Mouse (Mus musculus) ES-Bruce4 (cell line): ENCODE data around the gene L1td1. TPM values are rescaled to one million over a fixed set of nuclear protein-coding genes. Genes with fewer than 3 reads are reported as not detected.

Experiments
- H3K27ac ChIP-seq: 2 replicates; pipeline ENCODE4 v1.5.1; 2012; ENCODE audit warnings: low read length, inconsistent platforms; ENCODE audit not compliant: insufficient read depth
- H3K27me3 ChIP-seq: 2 replicates; pipeline ENCODE4 v1.6.1; 2012; ENCODE audit warnings: mild to moderate bottlenecking, low read length, inconsistent platforms; ENCODE audit not compliant: control insufficient read depth, poor library complexity, insufficient read depth, severe bottlenecking
- H3K36me3 ChIP-seq: 2 replicates; pipeline ENCODE4 v1.6.1; 2012; ENCODE audit warnings: inconsistent platforms, mild to moderate bottlenecking, low read length, moderate library complexity; ENCODE audit not compliant: control insufficient read depth, poor library complexity, insufficient read depth, severe bottlenecking
- H3K4me1 ChIP-seq: one replicate; pipeline ENCODE4 v1.8.1; 2011; ENCODE audit warnings: low read length; ENCODE audit not compliant: control insufficient read depth, insufficient read depth
- H3K4me3 ChIP-seq: 2 replicates; pipeline ENCODE4 v1.5.1; 2011; ENCODE audit warnings: low read depth, mild to moderate bottlenecking, low read length
- H3K9ac ChIP-seq: 2 replicates; pipeline ENCODE4 v1.6.1; 2012; ENCODE audit warnings: low read depth, mild to moderate bottlenecking, inconsistent platforms; ENCODE audit not compliant: poor library complexity, severe bottlenecking
- H3K9me3 ChIP-seq: replicated peaks from 2 replicates; pipeline ENCODE4 v1.6.1; 2012; ENCODE audit warnings: mild to moderate bottlenecking, low read length, inconsistent platforms; ENCODE audit not compliant: control insufficient read depth, poor library complexity, insufficient read depth, severe bottlenecking
- CTCF ChIP-seq: IDR thresholded peaks from one replicate; pipeline ENCODE4 v1.8.1; 2011; ENCODE audit warnings: low read depth, low read length
- EP300 ChIP-seq: IDR thresholded peaks from 2 replicates; pipeline ENCODE4 v1.6.1; 2011; ENCODE audit warnings: low read depth, low read length; ENCODE audit not compliant: insufficient read depth
- POLR2A ChIP-seq: IDR thresholded peaks from one replicate; pipeline ENCODE4 v1.8.1; 2011; ENCODE audit warnings: low read length; ENCODE audit not compliant: insufficient read depth
- polyA plus RNA-seq: library from polyadenylated mRNA; stranded (reverse); fragments of >200 nt; gene quantifications from 2 replicates; pipeline ENCODE4 v1.2.4, GENCODE M21; 2011; ENCODE audit warnings: low read depth; ENCODE audit not compliant: missing spikeins, insufficient read depth, insufficient read length

The L1td1 gene
- polyA plus RNA-seq, 1 experiment = 254 TPM

- no peaks in the 10 kb centered on the region for H3K36me3 ChIP-seq
- H3K4me3 ChIP-seq = no peak overlapping the region
- no peaks in the 10 kb centered on the region for H3K9me3 ChIP-seq
- TF ChIP-seq CTCF = no peak
- no peak for TF ChIP-seq EP300
- no peak for TF ChIP-seq POLR2A
- H3K4me1 ChIP-seq = no peaks in the 10 kb centered on the region
- no peak overlapping the region for H3K9ac ChIP-seq
- H3K27ac ChIP-seq = no peak overlapping the region
- no peaks in the 10 kb centered on the region for H3K27me3 ChIP-seq
Observed at GRCm38 (mm10) chr4:98754456-98754855, 27.9 kb downstream of the L1td1 start.

- Histone ChIP-seq H3K9ac (no peak overlapping the region), H3K27me3 (no peaks in the 10 kb centered on the region), H3K27ac (no peak overlapping the region), H3K4me1 (no peaks in the 10 kb centered on the region), H3K36me3 (no peaks in the 10 kb centered on the region), H3K9me3 (no peaks in the 10 kb centered on the region), H3K4me3 (no peak overlapping the region)
- TF ChIP-seq CTCF (no peak), EP300 (no peak)
Observed at GRCm38 (mm10) chr4:98756141-98756540, 29.6 kb downstream of the L1td1 start.

GRCm38 (mm10) chr4:98758012-98758821, 31.7 kb downstream of the L1td1 start:
- Histone ChIP-seq H3K36me3 (no peaks in the 10 kb centered on the region), H3K27me3 (no peaks in the 10 kb centered on the region), H3K4me3 (no peak overlapping the region), H3K4me1 (no peaks in the 10 kb centered on the region), H3K27ac (no peak overlapping the region), H3K9ac (no peak overlapping the region), H3K9me3 (no peaks in the 10 kb centered on the region)
- TF ChIP-seq EP300 = no peak
- no peak for TF ChIP-seq CTCF
- TF ChIP-seq POLR2A = no peak

GRCm38 (mm10) chr4:98758872-98759518, 32.5 kb downstream of the L1td1 start:
- Histone ChIP-seq H3K36me3 (no peaks in the 10 kb centered on the region), H3K4me1 (no peaks in the 10 kb centered on the region), H3K27ac (no peak overlapping the region)

GRCm38 (mm10) chr4:98767134-98768133, 40.9 kb downstream of the L1td1 start:
- Histone ChIP-seq H3K4me1 (peaks cover 2% of the 10 kb centered on the region), H3K4me3 (no peak overlapping the region), H3K36me3 (no peaks in the 10 kb centered on the region), H3K9me3 (no peaks in the 10 kb centered on the region), H3K9ac (no peak overlapping the region), H3K27ac (no peak overlapping the region), H3K27me3 (no peaks in the 10 kb centered on the region)
- no peak for TF ChIP-seq EP300
- TF ChIP-seq POLR2A = no peak
- TF ChIP-seq CTCF = no peak

More at GRCm38 (mm10) chr4:98758872-98759518, 32.5 kb downstream of the L1td1 start:
- no peaks in the 10 kb centered on the region for H3K27me3 ChIP-seq
- no peak overlapping the region for H3K4me3 ChIP-seq
- H3K9ac ChIP-seq = no peak overlapping the region
- H3K9me3 ChIP-seq = no peaks in the 10 kb centered on the region
- TF ChIP-seq EP300 (no peak), CTCF (no peak), POLR2A (no peak)
